Mouse (Mus musculus) lung, adult 2 months (tissue): ENCODE measurements around the gene Tmem108.

ENCODE experiments used
- CTCF ChIP-seq: fragments of 200-500 bp; IDR thresholded peaks from 2 replicates; pipeline ENCODE4 v1.5.1; 2011; ENCODE audit warnings: mild to moderate bottlenecking, low read length, control low read depth; ENCODE audit not compliant: insufficient read depth
- POLR2A ChIP-seq: fragments of 200-500 bp; IDR thresholded peaks from 2 replicates; pipeline ENCODE4 v1.6.1; 2011; ENCODE audit warnings: low read depth, mild to moderate bottlenecking, control low read depth, low read length, borderline replicate concordance; ENCODE audit errors: extremely low read depth

DNA sequence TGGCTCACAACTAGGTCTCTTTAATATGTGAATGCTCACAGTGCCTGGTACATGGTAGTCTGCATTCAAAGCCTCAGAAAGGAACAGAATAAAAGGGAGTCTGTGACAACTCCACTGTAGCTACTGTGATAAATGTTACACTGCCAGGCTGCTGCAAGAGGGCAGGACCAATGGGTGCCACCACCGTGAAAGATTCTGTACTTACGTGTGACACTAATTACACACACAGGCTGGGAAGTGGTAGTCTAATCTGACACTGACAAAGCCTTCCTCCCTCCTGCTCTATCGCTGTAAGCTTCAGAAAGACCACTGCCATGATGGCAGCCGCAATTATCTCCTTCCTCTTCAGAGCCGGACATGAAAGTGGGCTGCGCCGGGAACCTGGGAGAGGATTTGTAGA, 292.7 kb downstream of the Tmem108 start:
- TF ChIP-seq POLR2A = no peak
- no peak for TF ChIP-seq CTCF
